Mouse (Mus musculus) stomach, postnatal 0 days (tissue): ENCODE results near the gene Nipsnap3b. TPM values are rescaled to one million over a fixed set of nuclear protein-coding genes. Genes with fewer than 3 reads are reported as not detected.

Experiments used
- ATAC-seq: fragments of 200-750 bp; cut with Nextera tagmentation; 2 replicates; pipeline ENCODE4 v1.8.0; 2017; ENCODE audit not compliant: low FRiP score, low TSS enrichment
- DNase-seq: peaks from one replicate; pipeline ENCODE4 v3.0.0-alpha.2; 2016; ENCODE audit warnings: low spot score
- H3K27ac ChIP-seq: fragments of 300-500 bp; sonication (generic); replicated peaks from 2 replicates; pipeline ENCODE4 v1.5.1; 2014; ENCODE audit warnings: mild to moderate bottlenecking, control low read depth
- H3K27me3 ChIP-seq: fragments of 300-500 bp; sonication (generic); 2 replicates; pipeline ENCODE4 v1.6.1; 2014; ENCODE audit warnings: low read length; ENCODE audit not compliant: control insufficient read depth, insufficient read depth
- H3K36me3 ChIP-seq: fragments of 300-500 bp; sonication (generic); 2 replicates; pipeline ENCODE4 v1.6.1; 2014; ENCODE audit warnings: low read length, mixed read lengths; ENCODE audit not compliant: control insufficient read depth, insufficient read depth
- H3K4me1 ChIP-seq: fragments of 300-500 bp; sonication (generic); replicated peaks from 2 replicates; pipeline ENCODE4 v1.6.1; 2014; ENCODE audit warnings: antibody characterized with exemption; ENCODE audit not compliant: control insufficient read depth, insufficient read depth
- H3K4me2 ChIP-seq: fragments of 300-500 bp; sonication (generic); replicated peaks from 2 replicates; pipeline ENCODE4 v1.6.1; 2014; ENCODE audit warnings: low read depth, mild to moderate bottlenecking, control low read depth, moderate library complexity
- H3K4me3 ChIP-seq: fragments of 300-500 bp; sonication (generic); 2 replicates; pipeline ENCODE4 v1.5.1; 2014; ENCODE audit warnings: low read depth, low read length, control low read depth
- H3K9ac ChIP-seq: fragments of 300-500 bp; sonication (generic); 2 replicates; pipeline ENCODE4 v1.6.1; 2014; ENCODE audit warnings: mild to moderate bottlenecking, low read length, control low read depth, mixed read lengths
- H3K9me3 ChIP-seq: fragments of 300-500 bp; sonication (generic); 2 replicates; pipeline ENCODE4 v1.6.1; 2016; ENCODE audit warnings: low read length; ENCODE audit not compliant: control insufficient read depth
- CTCF ChIP-seq: IDR thresholded peaks from 2 replicates; pipeline ENCODE4 v1.5.1; 2016; ENCODE audit warnings: antibody characterized with exemption, low read depth, mild to moderate bottlenecking, moderate library complexity
- EP300 ChIP-seq: optimal IDR thresholded peaks from 2 replicates; pipeline ENCODE3; 2016; ENCODE audit warnings: antibody characterized with exemption
- WGBS: fragments of 180-500 bp; shearing (Covaris S2); extraction: QIAGEN DNeasy Blood & Tissue Kit; methylation state at CpG from one replicate; pipeline ENCODE4 v1.1.7; 2014; 5-methylcytosine and 5-hydroxymethylcytosine counted together
- polyA plus RNA-seq: library from polyadenylated mRNA; unstranded; fragments of >200 nt; fragmentation: Nextera tagmentation; extraction: Ambion mirVana; gene quantifications from 2 replicates; pipeline ENCODE4 v1.2.1, GENCODE M21; 2015

Nipsnap3b gene
- polyA plus RNA-seq, 1 experiment from 2014 or later: 109 TPM

DNA sequence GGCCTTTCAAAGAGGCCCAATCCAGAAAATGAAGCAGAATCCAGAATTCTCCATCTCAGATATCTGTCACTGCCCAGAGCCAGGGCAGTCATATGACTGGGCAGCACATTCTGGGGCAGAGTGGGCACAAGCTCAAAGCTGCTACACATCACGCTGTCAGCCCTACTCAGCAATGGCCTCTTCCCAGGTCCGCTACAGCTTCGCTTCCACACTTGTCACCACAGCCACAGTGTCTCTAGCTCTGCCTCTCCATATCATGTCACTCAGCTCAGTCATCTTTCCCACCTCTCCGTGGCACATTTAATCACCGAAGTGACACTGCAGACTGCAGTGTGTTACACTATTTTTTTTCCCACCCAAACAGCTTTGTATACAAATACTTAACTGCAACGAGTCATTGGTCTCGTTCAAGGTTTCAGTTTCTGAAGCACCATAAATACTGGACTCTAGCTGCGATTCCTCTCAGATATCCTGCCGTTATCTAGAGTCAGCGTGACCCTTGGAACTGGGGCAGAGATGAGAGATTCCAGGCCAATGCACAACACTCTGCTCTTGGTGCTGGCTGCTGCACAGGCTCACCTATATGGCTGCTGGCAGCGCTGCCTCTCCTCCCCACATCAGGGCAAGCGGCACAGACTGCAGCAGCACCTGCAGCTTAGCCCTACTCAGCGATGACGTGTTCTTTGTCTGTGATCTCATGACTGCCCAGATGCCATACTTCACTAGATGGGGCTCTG is 11.7 kb downstream of the Nipsnap3b start:
- ATAC-seq: no peak
- H3K27me3 ChIP-seq: no peaks in the 10 kb centered on the region
- WGBS: 90% methylated on average over 14 of the region's 14 CpGs
- H3K9ac ChIP-seq: no peak overlapping the region
- no peak for DNase-seq
- no peak overlapping the region for H3K4me2 ChIP-seq
- no peak overlapping the region for H3K27ac ChIP-seq
- no peak overlapping the region for H3K4me3 ChIP-seq
- H3K36me3 ChIP-seq: peaks cover 8% of the 10 kb centered on the region
- no peaks in the 10 kb centered on the region for H3K9me3 ChIP-seq
- TF ChIP-seq CTCF: no peak
- no peak for TF ChIP-seq EP300
- H3K4me1 ChIP-seq: no peaks in the 10 kb centered on the region

GRCm38 (mm10) chr4:53024397-53024796 is 12.7 kb downstream of the Nipsnap3b start:
- Histone ChIP-seq H3K9me3 (no peaks in the 10 kb centered on the region), H3K9ac (no peak overlapping the region), H3K4me1 (no peaks in the 10 kb centered on the region), H3K27me3 (no peaks in the 10 kb centered on the region), H3K27ac (no peak overlapping the region), H3K4me2 (no peak overlapping the region), H3K36me3 (peaks cover 7% of the 10 kb centered on the region), H3K4me3 (no peak overlapping the region)
- ATAC-seq (no peak), DNase-seq (no peak)
- TF ChIP-seq CTCF (no peak), EP300 (no peak)
- WGBS: 93% methylated on average over 4 of the region's 4 CpGs

DNA sequence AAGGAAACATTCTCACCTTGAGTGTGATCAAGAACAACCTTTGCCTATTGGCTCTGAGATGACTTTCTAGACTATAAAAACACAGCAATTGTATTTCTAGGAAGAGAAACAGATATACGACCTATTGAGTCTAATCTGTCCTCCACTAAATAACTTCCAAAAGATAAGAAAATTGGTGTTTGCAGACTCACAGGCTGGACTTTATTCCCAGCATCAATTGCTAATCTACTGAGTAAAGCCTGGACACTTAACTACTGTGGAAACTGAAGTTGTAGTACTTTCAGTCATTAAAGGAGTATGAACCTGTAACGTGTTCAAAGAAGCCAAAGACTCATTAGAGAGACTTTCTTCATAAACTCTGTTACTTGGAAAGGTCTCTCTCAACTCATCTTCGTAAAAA is 16.1 kb downstream of the Nipsnap3b start:
- ATAC-seq (no peak), DNase-seq (no peak)
- Histone ChIP-seq H3K4me2 (no peak overlapping the region), H3K27me3 (no peaks in the 10 kb centered on the region), H3K36me3 (peaks cover 3% of the 10 kb centered on the region; the same call in 1 of the 2 replicates), H3K9me3 (no peaks in the 10 kb centered on the region), H3K4me1 (no peaks in the 10 kb centered on the region), H3K4me3 (no peak overlapping the region), H3K27ac (no peak overlapping the region), H3K9ac (no peak overlapping the region)
- no peak for TF ChIP-seq CTCF
- TF ChIP-seq EP300: no peak
- WGBS: 70% methylated on average over 3 of the region's 3 CpGs

DNA sequence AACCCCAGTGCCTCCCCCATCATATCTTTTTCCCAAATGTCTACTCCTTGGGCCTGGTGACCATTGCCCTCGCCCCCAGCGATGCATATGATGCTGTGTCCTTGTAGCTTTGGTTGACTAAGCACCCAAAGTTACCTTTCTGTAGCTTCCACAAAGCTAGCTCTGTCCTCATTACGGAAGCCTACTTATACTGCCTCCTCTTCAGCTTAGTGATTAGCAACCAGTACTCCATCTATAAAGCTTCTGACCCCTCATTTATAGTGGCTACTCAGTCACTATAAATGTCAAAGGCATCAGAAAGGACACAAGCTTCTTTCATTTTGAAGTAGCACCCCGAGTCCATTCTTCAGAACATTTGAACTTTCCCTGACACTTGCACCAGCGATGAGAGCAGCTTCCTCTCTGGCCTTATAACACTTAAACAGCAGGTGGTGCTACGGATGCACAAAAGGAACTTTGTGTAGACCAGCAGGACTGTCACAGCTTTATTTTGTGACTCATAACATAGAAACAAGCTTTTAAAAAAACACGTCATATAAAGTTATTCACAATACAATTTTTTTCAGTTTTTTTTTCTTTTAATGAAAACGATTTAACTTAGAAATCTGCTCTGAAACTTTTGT is 18.8 kb downstream of the Nipsnap3b start:
- whole genome bisulfite sequencing: 57% methylated on average over 8 of the region's 8 CpGs
- no peak overlapping the region for H3K4me2 ChIP-seq
- no peaks in the 10 kb centered on the region for H3K9me3 ChIP-seq
- peaks cover 2% of the 10 kb centered on the region; the same call in 1 of the 2 replicates for H3K36me3 ChIP-seq
- no peak for DNase-seq
- TF ChIP-seq CTCF (peak; percentile 71), EP300 (no peak)
- no peaks in the 10 kb centered on the region for H3K4me1 ChIP-seq
- no peaks in the 10 kb centered on the region for H3K27me3 ChIP-seq
- no peak overlapping the region for H3K9ac ChIP-seq
- no peak overlapping the region for H3K4me3 ChIP-seq
- ATAC-seq: no peak
- H3K27ac ChIP-seq: no peak overlapping the region

DNA sequence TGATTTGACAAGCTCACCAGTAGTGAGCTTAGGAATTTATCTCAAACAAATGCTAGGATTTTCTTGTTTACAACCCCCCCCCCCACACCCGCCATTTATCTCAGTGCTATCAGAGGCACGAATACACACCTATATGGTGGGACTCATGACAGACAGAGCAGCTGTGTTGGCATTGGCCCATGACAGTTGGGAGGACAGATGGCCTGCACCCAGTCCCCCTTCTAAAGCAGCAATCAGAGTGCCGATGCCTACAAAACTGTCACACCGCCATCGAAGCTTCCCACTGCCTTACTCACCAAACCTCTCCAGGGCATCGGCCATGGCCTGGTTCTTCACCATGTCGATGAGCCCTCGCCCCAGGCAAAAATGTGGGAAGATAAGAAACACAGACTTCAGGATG is 32.1 kb downstream of the Nipsnap3b start:
- no peak overlapping the region for H3K9ac ChIP-seq
- H3K4me2 ChIP-seq: no peak overlapping the region
- no peak for TF ChIP-seq CTCF
- no peak for TF ChIP-seq EP300
- H3K4me3 ChIP-seq: no peak overlapping the region
- no peaks in the 10 kb centered on the region for H3K27me3 ChIP-seq
- no peaks in the 10 kb centered on the region for H3K9me3 ChIP-seq
- no peaks in the 10 kb centered on the region for H3K4me1 ChIP-seq
- H3K27ac ChIP-seq: no peak overlapping the region
- no peaks in the 10 kb centered on the region for H3K36me3 ChIP-seq
- WGBS: 86% methylated on average over 8 of the region's 8 CpGs
- DNase-seq (no peak), ATAC-seq (no peak)

DNA sequence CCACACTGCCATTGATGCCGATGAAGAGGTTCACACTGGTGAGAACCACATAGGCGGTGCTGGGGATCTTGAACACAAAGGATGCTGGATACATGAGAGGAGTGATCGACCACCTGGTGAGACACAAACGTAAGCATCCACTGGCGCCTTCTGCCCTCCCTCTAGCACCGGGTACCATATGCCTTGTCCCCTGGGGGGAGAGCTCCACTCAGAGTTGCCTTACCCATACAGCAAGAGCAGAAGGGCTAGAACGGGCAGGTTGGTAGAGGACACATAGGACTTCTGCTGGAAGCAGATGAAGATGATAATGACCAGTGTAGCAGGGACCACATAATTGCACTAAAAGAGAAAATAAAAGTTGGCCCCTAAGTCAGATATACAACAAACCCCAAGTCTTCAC is 34.1 kb downstream of the Nipsnap3b start:
- TF ChIP-seq CTCF: no peak
- TF ChIP-seq EP300: no peak
- Histone ChIP-seq H3K9me3 (no peaks in the 10 kb centered on the region), H3K27ac (no peak overlapping the region), H3K27me3 (no peaks in the 10 kb centered on the region), H3K36me3 (0 out of 2 replicates have a peak, but pooled peaks cover 2% of the 10 kb centered on the region), H3K9ac (no peak overlapping the region), H3K4me2 (no peak overlapping the region), H3K4me1 (no peaks in the 10 kb centered on the region), H3K4me3 (no peak overlapping the region)
- 87% methylated on average over 7 of the region's 7 CpGs for WGBS
- no peak for DNase-seq
- no peak for ATAC-seq
